ENCODE assay signal across 24 mouse cellular contexts in genomic region chr12:102443676-102444075, GRCm38 (mm10). TPM values are rescaled to one million over a fixed set of nuclear protein-coding genes. Genes with fewer than 3 reads are reported as not detected.
DNase-seq lines count a peak whose midpoint lies in the region; ATAC-seq and TF ChIP-seq lines count a peak whose summit lies in the region.
"Had no signal": no experiment of that assay in that cellular context is flagged by ENCODE, and none has a peak within 500 bp of the region (broad histone marks: within the 10 kb centered on the region; RNA-seq: fewer than 3 reads in every experiment).

No protein-coding gene starts in this region.

- peaks cover 59% of the 10 kb centered on the region for H3K4me1 ChIP-seq in megakaryocyte, embryonic 14.5 days
- H3K4me1 ChIP-seq in brown adipose tissue, adult 24 weeks (ENCODE audit: control insufficient read depth, insufficient read depth, insufficient read length, low read length): peaks cover under 1% of the 10 kb centered on the region
- no peaks in the 10 kb centered on the region for H3K4me1 ChIP-seq in small intestine, adult 2 months (ENCODE audit: control insufficient read depth, insufficient read depth, insufficient read length, low read length)
- peaks cover 7% of the 10 kb centered on the region for H3K4me1 ChIP-seq in midbrain, embryonic 13.5 days (replicated peaks)

- no peak for ATAC-seq in megakaryocyte, adult 5-6 weeks (ENCODE audit: poor library complexity, severe bottlenecking)
- ATAC-seq in midbrain, embryonic 13.5 days: no peak
- ATAC-seq: activated CD4-positive, CD25-positive, alpha-beta regulatory T cell, adult 4 months; CD4-positive, CD25-positive, alpha-beta regulatory T cell, adult 4 months; forebrain, embryonic 14.5 days; forebrain, postnatal 0 days had no signal

- no peaks in the 10 kb centered on the region for H3K9me3 ChIP-seq in megakaryocyte, embryonic 14.5 days
- no peaks in the 10 kb centered on the region for H3K9me3 ChIP-seq in midbrain, embryonic 13.5 days
- H3K9me3 ChIP-seq: hindbrain, embryonic 12.5 days; hindbrain, embryonic 15.5 days had no signal

- whole genome bisulfite sequencing in macrophage (ENCODE audit: missing documents): 67% methylated on average over 5 of the region's 5 CpGs
- WGBS in small intestine, adult 2 months: 79% methylated on average over 5 of the region's 5 CpGs
- 87% methylated on average over 5 of the region's 5 CpGs for WGBS in midbrain, embryonic 13.5 days

- H3K36me3 ChIP-seq in megakaryocyte, embryonic 14.5 days (replicated peaks; ENCODE audit: low read length): no peaks in the 10 kb centered on the region
- no peaks in the 10 kb centered on the region for H3K36me3 ChIP-seq in macrophage (ENCODE audit: inconsistent target)
- no peaks in the 10 kb centered on the region for H3K36me3 ChIP-seq in small intestine, adult 2 months (ENCODE audit: control insufficient read depth, insufficient read depth, low read length)
- no peaks in the 10 kb centered on the region for H3K36me3 ChIP-seq in midbrain, embryonic 13.5 days
- H3K36me3 ChIP-seq: hindbrain, embryonic 12.5 days; hindbrain, embryonic 15.5 days had no signal

- DNase-seq in liver: no peak
- DNase-seq in left cerebral cortex, adult 11 months (ENCODE audit: low spot score): no peak
- DNase-seq: adrenal gland, adult 8-10 months; adrenal gland, postnatal 25 days; cerebellum, adult 11 months; cerebellum, adult 2 months; cerebellum, adult 9-11 months; cerebellum, postnatal 25 days; embryo, embryonic 11 days; forebrain, postnatal 0 days; gastrocnemius, postnatal 25 days; heart, adult 2 months had no signal

- peaks cover 2% of the 10 kb centered on the region for H3K27me3 ChIP-seq in megakaryocyte, embryonic 14.5 days (replicated peaks)
- H3K27me3 ChIP-seq in small intestine, adult 2 months (ENCODE audit: control insufficient read depth, insufficient read depth, low read length): no peaks in the 10 kb centered on the region
- H3K27me3 ChIP-seq in midbrain, embryonic 13.5 days: no peaks in the 10 kb centered on the region
- H3K27me3 ChIP-seq: hindbrain, embryonic 12.5 days; hindbrain, embryonic 15.5 days had no signal

- H3K9ac ChIP-seq in midbrain, embryonic 13.5 days (replicated peaks): no peak overlapping the region
- H3K9ac ChIP-seq: forebrain, postnatal 0 days; hindbrain, embryonic 12.5 days; hindbrain, embryonic 15.5 days had no signal

- peaks cover 29% of the 10 kb centered on the region for H3K79me2 ChIP-seq in macrophage (ENCODE audit: inconsistent target)

- H3K4me2 ChIP-seq in midbrain, embryonic 13.5 days (replicated peaks): no peak overlapping the region
- H3K4me2 ChIP-seq: heart, embryonic 11.5 days; hindbrain, embryonic 12.5 days; hindbrain, embryonic 15.5 days had no signal

- H3K27ac ChIP-seq in brown adipose tissue, adult 24 weeks (replicated peaks; ENCODE audit: low read depth, low read length): peak overlapping the region; percentile 37; the same call in 1 of the 2 replicates
- H3K27ac ChIP-seq in macrophage: peak overlapping the region; percentile 91
- 0 out of 2 replicates have a peak overlapping the region, but pooled peaks have one; percentile 25 for H3K27ac ChIP-seq in small intestine, adult 2 months (ENCODE audit: insufficient read depth, low read depth, low read length)
- H3K27ac ChIP-seq in midbrain, embryonic 13.5 days: no peak overlapping the region
- H3K27ac ChIP-seq: heart, adult 2 months; hindbrain, embryonic 12.5 days; hindbrain, embryonic 15.5 days had no signal

- TF ChIP-seq POLR2A in small intestine, adult 2 months (IDR thresholded peaks at IDR 0.05; ENCODE audit: low read depth, low read length): no peak

- TF ChIP-seq CTCF in small intestine, adult 2 months (IDR thresholded peaks at IDR 0.05; ENCODE audit: extremely low read depth, insufficient read length, insufficient replicate concordance, low read depth, low read length): no peak

- H3K4me3 ChIP-seq in megakaryocyte, embryonic 14.5 days (replicated peaks): peak overlapping the region; percentile 6
- H3K4me3 ChIP-seq in brown adipose tissue, adult 24 weeks (ENCODE audit: insufficient read depth, low read depth, low read length): no peak overlapping the region
- H3K4me3 ChIP-seq in macrophage (ENCODE audit: inconsistent target): no peak overlapping the region
- H3K4me3 ChIP-seq in small intestine, adult 2 months (ENCODE audit: low read depth, low read length): no peak overlapping the region
- no peak overlapping the region for H3K4me3 ChIP-seq in midbrain, embryonic 13.5 days (replicated peaks)
- H3K4me3 ChIP-seq: heart, adult 2 months; hindbrain, embryonic 12.5 days; hindbrain, embryonic 15.5 days had no signal

RNA-seq across cellular contexts. Expression of gene Lgmn, which starts 4.1 kb away (rescaled TPM):
- polyA plus RNA-seq in megakaryocyte, embryonic 14.5 days (2012; ENCODE audit: insufficient read depth, low replicate concordance): 3.4 and 40.6 TPM in 2 replicates
- total RNA-seq in megakaryocyte, adult 5-6 weeks (2015): 37.6 and 39.2 TPM in 2 replicates
- 28.7 and 33.0 TPM in 2 replicates for total RNA-seq in megakaryocyte, adult 5-6 weeks (2017)
- 48.1 and 50.2 TPM in 2 replicates for polyA plus RNA-seq in brown adipose tissue, adult 24 weeks (2012; ENCODE audit: insufficient read depth, insufficient read length, missing spikeins)
- 100 to 1,000 TPM in 25 of 26 experiments, 10 to 100 TPM in 1; 88.6 to 854 (median 496) TPM for total RNA-seq in macrophage (2018; cell fraction: chromatin; rRNA removed)
- 1,000 to 10,000 TPM; 1,640 to 2,709 (median 2,101) TPM for total RNA-seq in macrophage (2018; cell fraction: cytosol; rRNA removed)
- total RNA-seq in macrophage (2018; cell fraction: nucleus; rRNA removed): 1,000 to 10,000 TPM in 25 of 26 experiments, 100 to 1,000 TPM in 1; 456 to 3,671 (median 2,465) TPM
- 1,992 to 3,134 TPM (median 2,166 TPM) in 3 replicates for polyA plus RNA-seq in macrophage (2018)
- polyA plus RNA-seq in small intestine, adult 2 months (2012; rRNA removed): 48.6 and 70.2 TPM in 2 replicates
- polyA plus RNA-seq in midbrain, embryonic 13.5 days (2015; fragmentation: Nextera tagmentation; extraction: Ambion mirVana): 55.9 and 64.7 TPM in 2 replicates

RNA-seq across cellular contexts. Expression of gene Golga5, which starts 25.3 kb away (rescaled TPM):
- 1.2 and 3.4 TPM in 2 replicates for polyA plus RNA-seq in megakaryocyte, embryonic 14.5 days (2012; ENCODE audit: insufficient read depth, low replicate concordance)
- 24.1 and 26.3 TPM in 2 replicates for total RNA-seq in megakaryocyte, adult 5-6 weeks (2015)
- 67.6 and 87.1 TPM in 2 replicates for total RNA-seq in megakaryocyte, adult 5-6 weeks (2017)
- polyA plus RNA-seq in brown adipose tissue, adult 24 weeks (2012; ENCODE audit: insufficient read depth, insufficient read length, missing spikeins): 15.2 and 15.6 TPM in 2 replicates
- 10 to 100 TPM; 22.0 to 67.7 (median 45.9) TPM for total RNA-seq in macrophage (2018; cell fraction: chromatin; rRNA removed)
- 10 to 100 TPM; 16.6 to 31.3 (median 26.2) TPM for total RNA-seq in macrophage (2018; cell fraction: cytosol; rRNA removed)
- 10 to 100 TPM; 19.4 to 41.1 (median 29.3) TPM for total RNA-seq in macrophage (2018; cell fraction: nucleus; rRNA removed)
- 27.9 to 40.8 TPM (median 29.5 TPM) in 3 replicates for polyA plus RNA-seq in macrophage (2018)
- polyA plus RNA-seq in small intestine, adult 2 months (2012; rRNA removed): 3.7 and 7.8 TPM in 2 replicates
- 31.7 and 32.3 TPM in 2 replicates for polyA plus RNA-seq in midbrain, embryonic 13.5 days (2015; fragmentation: Nextera tagmentation; extraction: Ambion mirVana)

Comparison
In these comparisons a context has a peak if more than half of its experiments do, and no peak if none do; other contexts are left out.
1. RNA of gene Lgmn, which starts 4.1 kb away (polyA plus RNA-seq): 1,992 to 3,134 TPM in macrophage; 48.6 to 70.2 TPM in small intestine, adult 2 months, 55.9 to 64.7 TPM in midbrain, embryonic 13.5 days, 48.1 to 50.2 TPM in brown adipose tissue, adult 24 weeks and 3.4 to 40.6 TPM in megakaryocyte, embryonic 14.5 days; every median in the first group is over 10 times any median in the second.